Mouse (Mus musculus) thymus, postnatal 10 days (tissue): ENCODE data around the gene Gjb1.
A peak's percentile ranks its signal among the peaks of the same experiment; 100 is the strongest.

Source experiments
- DNase-seq, 2 experiments: peaks; one replicate each; pipeline ENCODE4 v3.0.0; 2021; ENCODE audit warnings: low spot score in 2 of 2

Gene Gjb1

DNA sequence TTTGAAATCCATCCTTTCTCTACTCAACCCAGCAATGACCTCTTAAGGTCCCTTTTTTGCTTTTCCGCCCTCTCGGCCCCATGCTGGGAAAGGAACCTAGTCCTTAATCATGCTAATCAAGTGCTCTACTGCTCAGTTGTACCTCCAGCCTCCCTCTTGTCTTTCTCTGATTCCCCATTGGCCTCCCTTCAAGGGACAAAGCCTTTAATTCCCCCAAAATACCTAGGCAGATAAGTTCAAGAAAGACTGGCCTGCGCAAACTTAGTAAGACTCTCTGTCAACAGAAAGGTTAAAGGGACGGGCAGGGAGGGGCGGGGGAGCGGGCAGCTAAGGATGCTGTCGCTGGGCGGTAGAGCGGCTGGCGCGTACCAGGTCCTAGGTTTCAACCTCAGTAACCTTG, 20.3 kb downstream of the Gjb1 start:
- DNase-seq: no peak

DNA sequence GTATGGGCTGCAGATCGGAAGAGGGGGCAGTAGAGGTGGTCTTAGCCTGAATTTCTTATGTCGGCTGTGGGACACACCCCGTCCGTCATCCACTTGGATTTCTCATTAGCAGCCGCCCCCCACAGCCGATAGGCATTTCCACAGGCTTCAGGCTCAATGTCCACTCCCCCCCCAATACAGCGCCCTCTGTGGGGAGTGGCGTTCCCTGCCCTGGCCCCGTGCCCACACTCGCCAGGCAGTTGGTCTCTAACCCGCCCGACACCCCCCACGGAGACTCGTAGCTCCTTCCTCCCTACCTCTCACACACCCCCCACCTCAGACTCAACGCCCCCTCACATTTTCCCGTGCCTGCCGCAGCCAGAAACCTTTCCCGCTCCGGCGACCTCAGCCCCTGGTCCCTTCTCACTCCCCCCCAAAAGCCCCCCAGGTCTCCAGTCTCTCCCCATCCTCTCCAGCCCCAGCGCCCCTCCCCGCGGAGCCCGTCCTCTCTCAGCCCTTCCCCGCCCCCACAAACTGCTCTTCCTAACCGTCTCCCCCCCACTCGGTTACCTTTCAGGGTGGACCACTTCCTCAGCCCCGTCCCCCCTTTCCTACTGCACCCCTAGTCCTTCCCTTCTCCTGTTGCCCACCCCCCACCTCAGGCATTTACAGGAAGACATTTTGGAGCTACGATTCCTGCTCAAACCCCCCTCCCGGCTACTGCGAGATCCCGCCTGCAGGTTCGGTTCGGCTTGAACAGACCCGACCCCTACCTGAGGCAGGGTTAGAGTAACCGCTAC, 43.0 kb downstream of the Gjb1 start:
- peak; percentile 36 to 41 for DNase-seq

DNA sequence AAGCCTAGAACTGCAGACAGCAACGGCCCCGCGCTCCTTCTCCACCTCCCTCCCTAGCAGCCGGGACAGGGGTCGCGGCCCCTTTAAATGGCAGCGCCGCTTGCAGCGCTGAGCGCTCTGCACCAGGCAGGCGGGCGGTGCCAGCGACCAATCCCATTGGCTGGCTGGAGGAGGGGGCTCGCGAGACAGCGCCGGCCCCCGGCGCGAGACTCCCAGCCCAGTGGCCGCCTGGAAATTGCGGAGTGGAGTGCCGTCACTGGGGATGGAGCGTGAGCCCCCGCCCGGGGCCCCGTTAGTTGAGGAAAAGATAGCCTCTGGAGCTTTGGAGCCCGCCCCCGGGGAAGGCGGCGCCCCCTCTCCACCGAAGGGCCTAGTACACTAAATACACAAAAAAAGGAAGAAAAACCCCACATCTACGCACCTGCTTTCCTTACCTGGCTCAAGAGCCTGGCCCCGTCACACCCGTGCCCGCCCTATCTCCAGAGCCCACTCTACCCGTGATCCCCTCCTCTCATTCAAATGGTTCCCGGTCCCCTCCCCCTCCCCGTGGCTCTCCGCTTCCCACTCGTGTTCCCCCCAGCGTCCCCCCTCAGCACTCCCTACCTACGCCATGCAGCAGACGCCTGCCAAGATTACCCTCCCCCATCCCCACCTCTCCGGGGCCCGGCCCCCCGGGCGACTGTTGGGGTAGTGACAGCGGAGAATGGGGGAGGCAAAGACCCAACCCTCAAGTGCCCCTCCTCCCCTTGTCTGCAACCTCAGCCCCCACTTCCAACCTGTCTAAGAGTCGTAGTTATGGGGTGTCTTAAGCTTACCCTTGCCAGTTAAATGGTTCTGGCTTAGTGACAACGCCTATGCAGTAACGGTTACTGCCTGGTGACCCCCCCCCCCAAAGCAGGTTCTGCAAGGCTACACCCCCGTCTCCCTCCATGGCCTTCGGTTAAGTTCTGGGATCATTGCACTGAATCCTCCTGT, 43.8 kb downstream of the Gjb1 start:
- DNase-seq: peak; percentile 81 to 86

DNA sequence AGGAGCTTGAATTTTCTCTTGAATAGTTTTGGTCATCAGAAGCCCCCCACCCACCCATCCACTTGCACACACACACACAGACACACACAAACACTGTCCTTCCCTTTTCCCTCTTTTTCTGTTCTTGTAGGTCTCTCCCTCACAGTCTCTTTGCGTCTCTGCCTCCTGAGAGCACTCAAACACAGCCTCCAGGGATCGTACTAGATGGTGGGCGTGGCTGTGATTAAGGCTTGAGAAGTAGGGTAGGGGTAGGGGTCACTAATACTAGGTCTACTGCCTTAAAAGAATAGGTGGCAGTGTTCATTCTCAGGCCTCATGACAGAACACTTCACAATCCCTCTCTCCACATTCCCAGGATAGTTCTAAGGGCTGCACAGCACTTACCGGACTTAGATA, 44.5 kb downstream of the Gjb1 start, which contains the start of gene Zmym3:
Gene Zmym3 (minus strand): TSS at position 150 of the 396 bp plus-strand sequence.
- DNase-seq: no peak

DNA sequence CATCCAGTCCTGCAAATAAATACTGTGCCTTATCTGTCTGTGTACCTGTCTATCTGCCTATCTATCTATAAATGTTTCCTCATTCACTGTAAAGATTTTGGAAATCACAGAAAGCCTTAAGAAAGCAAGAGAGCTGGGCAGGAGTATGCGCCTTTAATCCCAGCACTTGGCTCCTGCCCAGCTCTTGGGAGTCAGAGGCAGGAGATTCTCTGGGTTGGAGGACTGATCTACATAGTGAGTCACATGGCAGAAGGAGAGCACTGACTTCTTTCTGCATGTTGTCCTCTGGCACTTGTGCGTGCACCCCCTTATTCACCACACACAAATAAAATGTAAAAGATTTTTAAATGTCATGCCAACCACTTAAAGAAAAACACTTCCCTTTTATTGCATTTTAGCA, 47.3 kb downstream of the Gjb1 start:
- no peak for DNase-seq

DNA sequence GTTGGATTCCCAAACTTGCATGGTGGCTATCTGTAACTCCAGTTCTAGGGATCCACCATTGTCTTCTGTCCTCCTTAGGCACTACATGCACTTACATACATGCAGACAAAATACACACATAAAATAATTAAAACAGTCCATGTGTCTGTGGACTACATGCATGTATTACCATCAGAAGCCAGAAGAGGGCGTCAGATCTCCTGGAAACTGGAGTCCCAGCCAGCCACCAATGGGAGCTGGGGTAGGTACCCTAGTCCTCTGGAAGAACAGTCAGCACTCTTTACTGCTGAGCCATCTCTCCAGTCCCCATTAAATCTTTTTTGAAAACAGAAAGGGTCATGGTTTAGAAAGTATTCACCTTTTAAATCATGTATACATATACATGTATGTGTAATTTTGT, 51.6 kb downstream of the Gjb1 start:
- DNase-seq: peak in 1 of 2 experiments; percentile 29

DNA sequence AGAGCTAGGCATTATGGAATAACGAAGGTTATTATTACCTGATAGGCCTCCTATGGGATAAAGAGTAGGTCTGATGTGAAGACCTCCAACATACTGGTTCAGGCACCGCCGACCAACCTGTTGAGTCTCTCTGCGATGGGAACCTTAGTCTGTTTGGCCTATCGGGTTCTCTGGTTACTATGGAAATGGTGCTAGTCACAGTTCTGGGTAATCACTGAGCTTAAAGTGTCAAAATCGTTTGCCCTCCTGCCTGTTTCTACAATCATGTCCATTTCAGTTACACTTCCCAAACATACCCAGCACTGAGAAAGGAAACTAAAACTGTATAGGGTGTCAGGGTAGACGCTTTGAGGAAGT, 52.6 kb downstream of the Gjb1 start:
- peak in 1 of 2 experiments; percentile 9 for DNase-seq

DNA sequence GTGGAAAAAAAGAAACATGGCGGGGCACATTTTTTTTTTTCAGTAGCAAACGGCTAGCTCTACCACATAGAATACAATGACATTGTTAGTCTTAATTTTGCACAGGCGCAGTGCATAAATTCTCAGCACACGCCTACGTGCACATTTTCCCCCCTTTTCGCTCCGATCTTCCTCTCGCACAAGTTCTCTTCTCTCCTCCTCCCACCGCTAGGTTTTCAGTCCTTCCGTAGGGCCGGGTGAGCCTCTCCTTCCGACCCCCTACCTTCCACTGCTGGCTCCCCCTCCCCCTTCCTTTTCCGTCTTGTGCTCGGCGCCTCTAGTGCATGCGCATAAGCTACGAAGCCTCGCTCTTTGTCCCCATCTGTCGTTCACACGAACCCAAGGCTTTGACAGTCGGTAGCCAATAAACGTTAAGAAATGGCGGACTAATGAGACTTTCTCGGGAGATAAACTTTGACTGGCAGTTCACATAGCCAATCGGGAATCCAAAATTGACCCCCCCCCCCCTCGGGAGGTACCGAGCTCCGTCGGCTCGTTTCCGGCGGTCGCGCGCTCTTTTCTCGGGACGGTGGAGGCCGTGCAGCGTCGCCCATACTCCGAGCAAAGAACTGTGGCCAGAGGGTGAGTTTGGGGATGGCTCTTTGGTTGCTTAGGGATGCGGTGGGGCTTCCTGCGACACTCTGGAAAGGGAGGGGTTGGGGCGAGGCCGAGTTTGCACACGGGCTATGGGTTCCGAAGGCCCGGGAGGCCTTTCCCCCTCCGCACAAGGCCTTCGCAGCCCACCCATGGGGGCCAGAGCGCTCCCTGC, 53.2 kb downstream of the Gjb1 start, which contains the start of gene Nono:
Gene Nono (plus strand): TSS at position 177 of the 808 bp plus-strand sequence.
- peak; percentile 82 to 87 for DNase-seq

DNA sequence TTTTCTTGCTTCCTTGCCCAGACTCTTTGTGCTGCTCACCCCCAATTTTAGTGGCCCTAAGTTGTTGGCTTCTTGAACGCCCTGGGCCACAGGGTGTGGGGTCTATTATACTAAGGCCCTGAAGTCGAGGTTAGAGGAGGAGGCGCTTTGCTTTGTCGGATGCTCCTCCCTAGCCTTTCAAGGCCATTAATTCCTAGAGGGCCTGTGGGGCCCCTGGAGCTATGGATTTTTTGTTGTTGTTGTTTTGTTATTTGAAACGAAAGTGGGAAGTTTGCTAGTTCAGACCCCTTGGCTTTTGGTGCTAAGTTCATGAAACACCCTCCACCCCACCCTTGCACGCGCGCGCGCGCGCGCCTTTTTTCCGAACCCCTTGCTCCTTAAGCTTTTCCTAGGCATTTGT, 53.8 kb downstream of the Gjb1 start:
- peak; percentile 8 to 11 for DNase-seq
